Mouse (Mus musculus) brown adipose tissue, adult 24 weeks (tissue): ENCODE data around the gene Prg3. TPM values are rescaled to one million over a fixed set of nuclear protein-coding genes. Genes with fewer than 3 reads are reported as not detected.

Experiments
- H3K27ac ChIP-seq: fragments of 200-500 bp; replicated peaks from 2 replicates; pipeline ENCODE4 v1.5.1; 2012; ENCODE audit warnings: low read depth, mild to moderate bottlenecking, low read length
- H3K4me1 ChIP-seq: fragments of 200-500 bp; 2 replicates; pipeline ENCODE4 v1.6.1; 2012; ENCODE audit warnings: low read length, mixed read lengths; ENCODE audit not compliant: control insufficient read depth, insufficient read depth, insufficient read length
- H3K4me3 ChIP-seq: fragments of 200-500 bp; 2 replicates; pipeline ENCODE4 v1.5.1; 2012; ENCODE audit warnings: low read depth, mild to moderate bottlenecking, low read length, moderate library complexity; ENCODE audit not compliant: insufficient read depth
- polyA plus RNA-seq: library from polyadenylated mRNA; stranded (reverse); fragments of >200 nt; gene quantifications from 2 replicates; pipeline ENCODE4 v1.2.4, GENCODE M21; 2012; ENCODE audit not compliant: missing spikeins, insufficient read depth, insufficient read length

The Prg3 gene
- polyA plus RNA-seq, 1 experiment = not detected

GRCm38 (mm10) chr2:84961300-84961699 is 26.7 kb upstream of the Prg3 start:
- Histone ChIP-seq H3K4me1 (no peaks in the 10 kb centered on the region), H3K27ac (no peak overlapping the region), H3K4me3 (no peak overlapping the region)

DNA sequence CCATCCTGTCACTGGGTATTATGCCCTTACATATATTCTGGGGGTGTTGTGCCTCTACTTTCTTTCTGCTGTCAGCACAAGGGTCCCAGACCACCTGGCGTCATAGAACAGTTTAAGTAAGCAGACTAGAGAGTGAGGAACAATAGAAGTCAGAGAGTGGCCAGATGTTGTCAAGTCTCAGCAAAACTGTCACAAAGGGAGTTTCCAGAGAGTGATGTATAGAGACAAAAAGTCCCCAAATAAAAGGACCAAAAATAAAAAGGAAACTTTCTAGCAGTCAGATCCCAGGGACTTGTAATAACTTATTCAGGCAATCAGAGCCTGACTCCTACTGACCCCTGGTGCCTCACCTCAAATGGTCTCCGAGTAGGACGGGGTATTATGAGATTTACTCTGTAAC is 26.1 kb upstream of the Prg3 start:
- H3K4me3 ChIP-seq = no peak overlapping the region
- H3K4me1 ChIP-seq = no peaks in the 10 kb centered on the region
- H3K27ac ChIP-seq = peak overlapping the region; percentile 44

DNA sequence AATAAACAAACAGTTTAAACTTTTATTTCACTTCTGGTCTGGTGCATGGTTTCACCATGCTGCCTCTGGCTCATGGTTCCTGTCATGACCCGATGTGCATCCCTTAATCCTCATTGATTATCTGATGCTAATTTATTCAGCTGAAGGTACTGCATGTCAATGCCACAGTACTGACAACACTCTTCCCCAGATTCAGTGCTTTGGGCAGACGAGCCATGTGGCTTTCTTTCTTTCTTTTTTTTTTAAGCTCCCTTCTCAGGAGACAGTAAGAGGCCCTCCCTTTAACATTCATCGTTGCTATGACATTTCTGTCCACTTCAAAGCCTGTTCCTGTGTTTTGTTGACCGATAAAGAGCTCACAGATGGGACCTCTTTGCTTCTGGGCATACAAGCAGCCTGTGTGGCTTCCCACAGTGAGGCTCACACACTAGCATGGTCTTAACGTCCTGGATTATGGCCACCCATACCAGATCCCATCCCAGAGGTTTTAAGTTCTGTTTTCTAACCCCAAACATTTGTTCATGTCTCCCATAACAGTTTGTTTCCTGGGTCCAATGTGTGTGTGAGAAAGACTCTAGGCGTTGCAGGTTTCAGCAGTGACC is 25.0 kb upstream of the Prg3 start:
- no peak overlapping the region for H3K4me3 ChIP-seq
- H3K4me1 ChIP-seq = no peaks in the 10 kb centered on the region
- no peak overlapping the region for H3K27ac ChIP-seq

- H3K27ac ChIP-seq = no peak overlapping the region
- no peaks in the 10 kb centered on the region for H3K4me1 ChIP-seq
- H3K4me3 ChIP-seq = no peak overlapping the region
Observed at GRCm38 (mm10) chr2:84964111-84964801, 23.8 kb upstream of the Prg3 start.

DNA sequence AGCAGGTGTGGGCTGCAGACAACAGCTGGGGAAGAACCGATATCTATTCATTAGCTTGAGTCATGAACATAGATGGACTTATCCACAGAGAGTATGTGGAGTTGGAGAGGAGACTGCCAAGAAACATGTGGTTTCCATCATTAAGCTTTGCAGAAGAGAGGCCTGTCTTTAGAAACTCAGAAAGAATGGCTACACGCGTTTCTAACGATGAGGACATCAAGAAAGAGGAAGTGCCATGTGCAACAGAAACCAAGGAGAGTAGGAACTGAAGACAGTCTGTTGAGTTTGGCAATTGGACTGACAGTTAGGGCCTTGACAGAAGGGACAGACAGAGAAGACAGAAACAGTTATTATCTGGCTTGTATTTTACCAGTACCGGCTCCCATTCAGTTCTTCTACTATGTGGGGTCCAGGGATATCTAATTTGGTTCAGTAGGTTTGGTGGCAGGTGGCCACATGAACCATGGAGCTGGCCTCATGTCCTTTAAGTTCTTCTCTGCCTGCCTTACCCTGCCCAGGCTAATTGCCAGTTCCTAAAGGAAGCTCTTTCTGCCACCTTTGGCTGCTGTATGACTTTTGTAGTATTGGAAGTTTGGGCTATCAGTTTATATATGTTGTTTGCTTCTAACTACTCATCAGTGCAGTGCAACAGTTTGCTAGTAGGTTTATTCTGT is 20.6 kb upstream of the Prg3 start:
- H3K4me3 ChIP-seq = no peak overlapping the region
- H3K27ac ChIP-seq = no peak overlapping the region
- H3K4me1 ChIP-seq = no peaks in the 10 kb centered on the region

DNA sequence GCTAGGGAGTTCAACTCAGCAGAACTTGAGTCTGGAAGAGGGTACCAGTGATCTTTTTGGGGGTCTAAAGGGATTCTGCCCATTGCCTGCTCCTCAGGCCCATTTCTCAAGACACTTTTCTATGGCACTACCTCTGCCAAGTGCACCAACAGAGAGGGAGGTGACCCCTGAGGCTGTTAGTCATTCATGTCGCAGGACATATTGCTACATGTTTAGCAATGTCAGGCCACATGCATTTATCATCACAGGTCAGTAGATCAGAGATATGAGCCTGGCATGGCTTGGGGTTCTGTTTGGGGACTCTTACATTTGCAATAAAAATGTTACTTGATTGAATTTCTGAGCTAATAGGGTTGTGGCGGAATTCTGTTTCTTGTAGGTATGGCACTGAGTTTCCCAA is 12.4 kb upstream of the Prg3 start:
- Histone ChIP-seq H3K27ac (no peak overlapping the region), H3K4me3 (no peak overlapping the region), H3K4me1 (no peaks in the 10 kb centered on the region)

GRCm38 (mm10) chr2:84980188-84980587 is 7.8 kb upstream of the Prg3 start, which contains the start of gene Prg2:
Prg2 (plus strand) TSS chr2:84980461.
- H3K4me1 ChIP-seq = no peaks in the 10 kb centered on the region
- no peak within 1 kb of the TSS for H3K4me3 ChIP-seq
- H3K27ac ChIP-seq = no peak within 1 kb of the TSS

DNA sequence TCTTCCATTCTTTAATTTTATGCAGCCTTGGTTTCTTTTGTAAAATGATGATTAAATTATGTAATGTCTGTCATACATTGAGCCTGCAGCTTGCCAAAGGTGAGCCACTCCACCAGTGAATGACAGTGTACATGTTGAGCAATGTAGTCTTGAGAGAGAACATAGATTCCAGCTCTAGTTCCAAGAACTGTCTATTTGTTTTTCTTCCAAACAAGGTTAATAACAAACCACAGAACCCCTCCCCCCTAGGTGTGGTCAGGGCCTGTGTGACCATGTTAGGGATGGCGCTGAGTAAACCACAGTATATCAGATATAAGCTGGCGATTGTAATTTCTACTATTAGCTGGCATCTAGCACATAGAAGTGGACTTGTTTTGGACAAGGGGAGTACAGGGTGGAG is 8.4 kb downstream of the Prg3 start:
- Histone ChIP-seq H3K4me1 (peaks cover 17% of the 10 kb centered on the region; the same call in 1 of the 2 replicates), H3K27ac (no peak overlapping the region), H3K4me3 (no peak overlapping the region)

DNA sequence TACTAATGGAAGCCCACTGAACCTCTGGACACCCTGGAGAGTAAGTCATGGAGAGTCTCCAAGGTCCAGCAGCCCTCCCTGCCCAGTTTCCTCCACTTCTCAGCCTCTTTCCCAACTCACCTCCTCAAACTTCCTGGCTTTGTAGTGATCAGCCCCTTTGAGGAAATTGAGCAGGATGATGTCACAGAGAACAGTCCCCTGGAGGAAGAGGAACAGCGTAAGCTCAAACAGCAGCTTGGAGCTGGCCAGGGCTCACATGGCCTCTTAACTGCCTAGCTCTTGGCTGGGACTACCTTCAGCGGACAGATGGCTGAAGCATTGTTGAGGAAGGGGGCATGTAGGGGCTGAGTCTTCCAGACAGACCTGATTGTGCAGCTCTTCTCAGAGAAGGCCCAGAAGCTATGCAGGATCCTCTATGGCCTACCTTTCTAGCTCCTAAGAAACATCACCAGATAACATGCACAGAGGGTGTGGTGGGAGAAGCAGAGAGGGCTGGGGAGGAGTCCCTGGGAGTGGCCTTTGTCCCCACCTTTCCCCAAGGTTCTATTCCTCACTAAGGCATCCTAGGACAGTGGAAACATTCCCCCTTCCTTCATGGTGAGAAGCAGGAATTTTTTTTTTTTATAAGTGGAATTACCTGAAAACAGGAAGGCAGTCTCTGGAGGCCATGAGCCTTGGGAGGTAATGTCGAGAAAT is 11.6 kb downstream of the Prg3 start:
- peaks cover 17% of the 10 kb centered on the region; the same call in 1 of the 2 replicates for H3K4me1 ChIP-seq
- H3K27ac ChIP-seq = peak overlapping the region; percentile 86
- no peak overlapping the region for H3K4me3 ChIP-seq

DNA sequence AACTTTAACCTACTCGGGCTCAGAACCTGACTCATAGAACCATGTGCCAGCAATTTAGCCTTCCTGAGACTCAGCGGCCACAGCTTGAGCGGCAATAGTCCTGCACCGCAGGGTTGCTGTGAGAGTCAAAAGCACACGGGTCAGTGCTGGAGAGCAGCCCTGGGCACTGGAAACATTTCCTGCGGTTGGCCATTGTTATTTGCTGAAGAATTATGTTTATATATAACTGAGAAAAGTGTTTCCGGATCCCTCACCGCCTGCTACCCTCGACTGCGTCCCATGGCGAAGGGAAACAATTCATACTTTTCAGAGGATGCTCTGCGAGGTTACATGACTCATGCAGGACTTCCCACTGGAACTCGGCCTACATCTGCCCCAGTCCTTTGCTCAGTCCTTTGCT is 13.5 kb downstream of the Prg3 start:
- Histone ChIP-seq H3K4me1 (peaks cover 17% of the 10 kb centered on the region; the same call in 1 of the 2 replicates), H3K27ac (peak overlapping the region; percentile 72), H3K4me3 (no peak overlapping the region)

- Histone ChIP-seq H3K4me3 (no peak overlapping the region), H3K4me1 (peaks cover 17% of the 10 kb centered on the region; the same call in 1 of the 2 replicates), H3K27ac (no peak overlapping the region)
Observed at GRCm38 (mm10) chr2:85002575-85002974, 14.6 kb downstream of the Prg3 start.

- Histone ChIP-seq H3K4me1 (peaks cover 11% of the 10 kb centered on the region; the same call in 1 of the 2 replicates), H3K4me3 (no peak overlapping the region), H3K27ac (no peak overlapping the region)
Observed at GRCm38 (mm10) chr2:85004341-85004740, 16.3 kb downstream of the Prg3 start.

DNA sequence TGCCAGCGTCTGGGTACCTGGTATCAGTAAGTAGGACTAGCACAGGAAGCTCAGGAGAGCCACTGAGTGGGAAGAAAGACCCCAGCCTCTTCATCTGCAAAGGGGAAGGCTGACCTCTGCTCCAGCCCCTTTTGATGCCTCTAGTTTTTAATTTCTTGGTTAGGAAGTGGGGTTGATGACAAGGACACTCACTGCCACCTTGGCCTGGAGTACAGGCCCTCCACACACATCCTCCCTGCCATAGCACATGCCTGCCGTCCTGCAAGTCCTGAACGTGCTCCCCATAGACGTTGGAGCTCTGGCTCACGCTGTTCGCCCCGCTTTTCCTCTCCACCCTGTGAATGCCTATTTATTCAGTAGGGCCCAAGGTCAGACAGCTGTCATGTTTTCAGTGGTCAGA is 18.6 kb downstream of the Prg3 start:
- no peak overlapping the region for H3K4me3 ChIP-seq
- H3K4me1 ChIP-seq = no peaks in the 10 kb centered on the region
- no peak overlapping the region for H3K27ac ChIP-seq

DNA sequence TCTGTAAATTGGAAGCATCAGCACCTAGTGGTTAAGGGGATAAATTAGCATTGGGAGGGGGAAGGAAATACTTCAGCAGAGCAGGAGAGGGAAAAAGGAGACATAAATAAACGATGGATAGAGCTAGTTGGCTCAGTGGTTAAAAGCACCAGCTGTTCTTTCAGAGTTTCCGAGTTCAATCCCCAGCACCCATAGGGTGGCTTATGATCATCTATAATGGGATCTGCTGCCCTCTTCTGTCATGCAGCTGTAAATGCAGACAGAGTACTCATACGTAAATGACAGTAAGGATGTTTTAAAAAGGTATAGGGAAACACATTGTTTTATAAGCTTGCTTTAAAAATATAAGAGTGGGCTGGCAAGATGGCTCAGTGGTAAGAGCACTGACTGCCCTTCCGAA is 19.7 kb downstream of the Prg3 start:
- Histone ChIP-seq H3K4me1 (peaks cover 3% of the 10 kb centered on the region), H3K27ac (no peak overlapping the region), H3K4me3 (no peak overlapping the region)

DNA sequence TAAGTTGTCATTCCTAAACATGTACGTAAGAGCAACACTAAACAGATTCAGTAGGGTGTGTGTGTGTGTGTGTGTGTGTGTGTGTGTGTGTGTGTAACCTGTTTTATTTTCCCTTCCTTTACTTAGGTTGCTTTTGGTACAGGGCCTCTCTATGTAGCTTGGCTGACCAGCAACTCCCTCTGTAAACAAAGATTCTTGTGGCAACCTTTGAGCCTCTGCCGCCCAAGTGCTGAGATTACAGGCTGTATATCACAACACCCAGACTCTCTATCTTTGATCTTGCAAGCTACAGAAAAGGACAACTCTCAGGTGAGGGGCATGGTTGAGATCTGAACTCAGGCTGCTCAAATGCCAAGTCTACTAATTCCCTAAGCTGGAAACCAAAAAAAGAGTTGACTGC is 21.2 kb downstream of the Prg3 start:
- Histone ChIP-seq H3K4me1 (peaks cover 3% of the 10 kb centered on the region), H3K4me3 (no peak overlapping the region), H3K27ac (no peak overlapping the region)
